Mouse (Mus musculus): ENCODE measurements around the gene Foxo6.

Gene Foxo6

GRCm38 (mm10) chr4:120283141-120283540, 4.0 kb downstream of the Foxo6 start:
- DNase-seq = peak; percentile 95

- DNase-seq = peak; percentile 47
These were observed 4.5 kb downstream of the Foxo6 start for GRCm38 (mm10) chr4:120282568-120283091.

- DNase-seq = no peak
These were observed 6.1 kb downstream of the Foxo6 start for GRCm38 (mm10) chr4:120281011-120281410.

GRCm38 (mm10) chr4:120280432-120280831, 6.7 kb downstream of the Foxo6 start:
- DNase-seq = no peak

GRCm38 (mm10) chr4:120277255-120277928, 9.8 kb downstream of the Foxo6 start:
- DNase-seq = peak; percentile 60

GRCm38 (mm10) chr4:120275487-120275886, 11.7 kb downstream of the Foxo6 start:
- DNase-seq = no peak

- no peak for DNase-seq
These were observed 13.6 kb downstream of the Foxo6 start for GRCm38 (mm10) chr4:120273594-120273993.

GRCm38 (mm10) chr4:120271886-120272580, 15.1 kb downstream of the Foxo6 start:
- DNase-seq = no peak

- no peak for DNase-seq
These were observed 15.9 kb downstream of the Foxo6 start for GRCm38 (mm10) chr4:120271208-120271607.

- DNase-seq = no peak
These were observed 16.3 kb downstream of the Foxo6 start for GRCm38 (mm10) chr4:120270937-120271199.

- DNase-seq = no peak
These were observed 16.8 kb downstream of the Foxo6 start for GRCm38 (mm10) chr4:120270148-120270936.

- DNase-seq = no peak
These were observed 17.7 kb downstream of the Foxo6 start for GRCm38 (mm10) chr4:120269426-120269825.

- peak; percentile 34 for DNase-seq
These were observed 18.7 kb downstream of the Foxo6 start for GRCm38 (mm10) chr4:120268214-120269061.

GRCm38 (mm10) chr4:120267683-120268082, 19.5 kb downstream of the Foxo6 start:
- no peak for DNase-seq

GRCm38 (mm10) chr4:120267136-120267535, 20.0 kb downstream of the Foxo6 start:
- no peak for DNase-seq

- DNase-seq = no peak
These were observed 23.0 kb downstream of the Foxo6 start for GRCm38 (mm10) chr4:120264105-120264504.

GRCm38 (mm10) chr4:120262726-120263125, 24.4 kb downstream of the Foxo6 start:
- DNase-seq = no peak

GRCm38 (mm10) chr4:120262206-120262605, 24.9 kb downstream of the Foxo6 start:
- no peak for DNase-seq

GRCm38 (mm10) chr4:120259356-120260181, 27.6 kb downstream of the Foxo6 start:
- DNase-seq = no peak

- DNase-seq = peak; percentile 78
These were observed 38.3 kb downstream of the Foxo6 start for GRCm38 (mm10) chr4:120248800-120249261.

GRCm38 (mm10) chr4:120247412-120247811, 39.7 kb downstream of the Foxo6 start:
- DNase-seq = peak; percentile 96

GRCm38 (mm10) chr4:120246086-120246485, 41.1 kb downstream of the Foxo6 start:
- DNase-seq = no peak

Measured in lung, postnatal 10 days (tissue).